Mouse (Mus musculus) kidney, embryonic 14.5 days (tissue): ENCODE data around the gene Gm9837. TPM values are rescaled to one million over a fixed set of nuclear protein-coding genes. Genes with fewer than 3 reads are reported as not detected.
A peak's percentile ranks its signal among the peaks of the same experiment; 100 is the strongest.

Source experiments
- ATAC-seq: fragments of 200-750 bp; cut with Nextera tagmentation; 2 replicates; pipeline ENCODE4 v1.8.0; 2017; ENCODE audit warnings: moderate number of reproducible peaks, mild to moderate bottlenecking, moderate TSS enrichment, moderate library complexity; ENCODE audit not compliant: low FRiP score, low TSS enrichment
- H3K27ac ChIP-seq: fragments of 300-500 bp; sonication (generic); 2 replicates; pipeline ENCODE4 v1.5.1; 2014; ENCODE audit warnings: low read depth, mild to moderate bottlenecking, low read length, moderate library complexity, mixed read lengths
- H3K27me3 ChIP-seq: fragments of 300-500 bp; sonication (generic); 2 replicates; pipeline ENCODE4 v1.6.1; 2014; ENCODE audit warnings: mild to moderate bottlenecking, low read length; ENCODE audit not compliant: control insufficient read depth, insufficient read depth
- H3K36me3 ChIP-seq: fragments of 300-500 bp; sonication (generic); 2 replicates; pipeline ENCODE4 v1.6.1; 2014; ENCODE audit warnings: low read length, mixed read lengths; ENCODE audit not compliant: control insufficient read depth, insufficient read depth
- H3K4me1 ChIP-seq: fragments of 300-500 bp; sonication (generic); 2 replicates; pipeline ENCODE4 v1.6.1; 2014; ENCODE audit warnings: low read length, mixed read lengths; ENCODE audit not compliant: control insufficient read depth, insufficient read depth
- H3K4me2 ChIP-seq: fragments of 300-500 bp; sonication (generic); replicated peaks from 2 replicates; pipeline ENCODE4 v1.6.1; 2014; ENCODE audit warnings: low read depth, mild to moderate bottlenecking, low read length
- H3K4me3 ChIP-seq: fragments of 300-500 bp; sonication (generic); 2 replicates; pipeline ENCODE4 v1.5.1; 2014; ENCODE audit warnings: mild to moderate bottlenecking, low read length
- H3K9ac ChIP-seq: fragments of 300-500 bp; sonication (generic); 2 replicates; pipeline ENCODE4 v1.6.1; 2014; ENCODE audit warnings: low read depth, mild to moderate bottlenecking, low read length, moderate library complexity
- H3K9me3 ChIP-seq: fragments of 300-500 bp; sonication (generic); 2 replicates; pipeline ENCODE4 v1.6.1; 2016; ENCODE audit warnings: low read length; ENCODE audit not compliant: control insufficient read depth
- WGBS: fragments of 180-500 bp; shearing (Covaris S2); extraction: QIAGEN DNeasy Blood & Tissue Kit; methylation state at CpG from one replicate; pipeline ENCODE4 v1.1.7; 2014; 5-methylcytosine and 5-hydroxymethylcytosine counted together
- polyA plus RNA-seq: library from polyadenylated mRNA; unstranded; fragments of >200 nt; fragmentation: Nextera tagmentation; extraction: Ambion mirVana; gene quantifications from 2 replicates; pipeline ENCODE4 v1.2.1, GENCODE M21; 2014

The Gm9837 gene
- polyA plus RNA-seq, 1 experiment from 2014 or later = not detected

GRCm38 (mm10) chr11:53505026-53505663 is 34.9 kb upstream of the Gm9837 start:
- Histone ChIP-seq H3K27me3 (no peaks in the 10 kb centered on the region), H3K36me3 (no peaks in the 10 kb centered on the region), H3K4me2 (no peak overlapping the region), H3K9ac (no peak overlapping the region), H3K4me3 (no peak overlapping the region), H3K27ac (no peak overlapping the region), H3K4me1 (no peaks in the 10 kb centered on the region), H3K9me3 (no peaks in the 10 kb centered on the region)
- WGBS = 75% methylated on average over 5 of the region's 5 CpGs
- ATAC-seq = no peak

GRCm38 (mm10) chr11:53504376-53504775 is 34.1 kb upstream of the Gm9837 start:
- no peak for ATAC-seq
- H3K27ac ChIP-seq = no peak overlapping the region
- 87% methylated on average over 8 of the region's 8 CpGs for WGBS

GRCm38 (mm10) chr11:53503738-53504137 is 33.5 kb upstream of the Gm9837 start:
- ATAC-seq = no peak
- 89% methylated on average over 5 of the region's 5 CpGs for WGBS
- Histone ChIP-seq H3K36me3 (no peaks in the 10 kb centered on the region), H3K4me1 (no peaks in the 10 kb centered on the region), H3K4me2 (no peak overlapping the region), H3K9ac (no peak overlapping the region), H3K27ac (no peak overlapping the region), H3K27me3 (no peaks in the 10 kb centered on the region), H3K4me3 (no peak overlapping the region), H3K9me3 (no peaks in the 10 kb centered on the region)

More at GRCm38 (mm10) chr11:53504376-53504775, 34.1 kb upstream of the Gm9837 start:
- Histone ChIP-seq H3K9me3 (no peaks in the 10 kb centered on the region), H3K4me1 (no peaks in the 10 kb centered on the region), H3K27me3 (no peaks in the 10 kb centered on the region), H3K4me3 (no peak overlapping the region), H3K4me2 (no peak overlapping the region), H3K9ac (no peak overlapping the region), H3K36me3 (no peaks in the 10 kb centered on the region)

GRCm38 (mm10) chr11:53502039-53502765 is 31.9 kb upstream of the Gm9837 start:
- ATAC-seq = no peak
- Histone ChIP-seq H3K4me3 (no peak overlapping the region), H3K27me3 (no peaks in the 10 kb centered on the region), H3K9ac (no peak overlapping the region), H3K27ac (no peak overlapping the region), H3K4me2 (no peak overlapping the region), H3K9me3 (no peaks in the 10 kb centered on the region), H3K36me3 (no peaks in the 10 kb centered on the region), H3K4me1 (no peaks in the 10 kb centered on the region)
- 75% methylated on average over 8 of the region's 8 CpGs for WGBS

GRCm38 (mm10) chr11:53500569-53500968 is 30.3 kb upstream of the Gm9837 start:
- no peak overlapping the region for H3K4me3 ChIP-seq
- H3K9me3 ChIP-seq = no peaks in the 10 kb centered on the region
- no peaks in the 10 kb centered on the region for H3K36me3 ChIP-seq
- no peak overlapping the region for H3K27ac ChIP-seq
- H3K4me2 ChIP-seq = peak overlapping the region; percentile 23; the same call in 1 of the 2 replicates
- no peaks in the 10 kb centered on the region for H3K27me3 ChIP-seq
- no peaks in the 10 kb centered on the region for H3K4me1 ChIP-seq
- WGBS = 10% methylated on average over 11 of the region's 11 CpGs
- ATAC-seq = no peak
- H3K9ac ChIP-seq = no peak overlapping the region

- Histone ChIP-seq H3K27me3 (no peaks in the 10 kb centered on the region), H3K9ac (no peak overlapping the region), H3K4me3 (no peak overlapping the region), H3K4me2 (no peak overlapping the region), H3K27ac (no peak overlapping the region), H3K4me1 (peaks cover 6% of the 10 kb centered on the region; the same call in 1 of the 2 replicates), H3K36me3 (no peaks in the 10 kb centered on the region), H3K9me3 (no peaks in the 10 kb centered on the region)
- no peak for ATAC-seq
- 77% methylated on average over 6 of the region's 6 CpGs for WGBS
Observed at GRCm38 (mm10) chr11:53496946-53497345, 26.7 kb upstream of the Gm9837 start.

GRCm38 (mm10) chr11:53495417-53495816 is 25.1 kb upstream of the Gm9837 start:
- H3K4me1 ChIP-seq = peaks cover 8% of the 10 kb centered on the region; the same call in 1 of the 2 replicates
- no peak overlapping the region for H3K9ac ChIP-seq
- 32% methylated on average over 6 of the region's 6 CpGs for WGBS
- H3K4me2 ChIP-seq = no peak overlapping the region
- H3K4me3 ChIP-seq = no peak overlapping the region
- no peak for ATAC-seq
- H3K9me3 ChIP-seq = no peaks in the 10 kb centered on the region
- no peaks in the 10 kb centered on the region for H3K36me3 ChIP-seq
- no peaks in the 10 kb centered on the region for H3K27me3 ChIP-seq
- H3K27ac ChIP-seq = 0 out of 2 replicates have a peak overlapping the region, but pooled peaks have one; percentile 51

- Histone ChIP-seq H3K4me1 (peaks cover 8% of the 10 kb centered on the region; the same call in 1 of the 2 replicates), H3K4me3 (no peak overlapping the region), H3K9ac (no peak overlapping the region), H3K27me3 (no peaks in the 10 kb centered on the region), H3K4me2 (no peak overlapping the region), H3K36me3 (no peaks in the 10 kb centered on the region), H3K27ac (no peak overlapping the region), H3K9me3 (no peaks in the 10 kb centered on the region; the same call in 1 of the 2 replicates)
- 20% methylated on average over 3 of the region's 3 CpGs for WGBS
- ATAC-seq = 0 out of 2 replicates have a peak, but pooled peaks have one; percentile 9
Observed at GRCm38 (mm10) chr11:53493243-53493955, 23.1 kb upstream of the Gm9837 start.
